8 mouse cellular contexts compared by ENCODE assay signal in genomic region chr10:80694159-80694938, GRCm38 (mm10). TPM values are rescaled to one million over a fixed set of nuclear protein-coding genes. Genes with fewer than 3 reads are reported as not detected.
DNase-seq lines count a peak whose midpoint lies in the region; ATAC-seq and TF ChIP-seq lines count a peak whose summit lies in the region.
"Had no signal": no experiment of that assay in that cellular context is flagged by ENCODE, and none has a peak within 500 bp of the region (broad histone marks: within the 10 kb centered on the region; RNA-seq: fewer than 3 reads in every experiment).

No protein-coding gene starts in this region.

- no peak overlapping the region for H3K4me2 ChIP-seq in intestine, postnatal 0 days (replicated peaks; ENCODE audit: low read depth)
- no peak overlapping the region for H3K4me2 ChIP-seq in intestine, embryonic 15.5 days (replicated peaks)
- no peak overlapping the region for H3K4me2 ChIP-seq in limb, embryonic 13.5 days (replicated peaks)
- no peak overlapping the region for H3K4me2 ChIP-seq in stomach, embryonic 16.5 days (ENCODE audit: low read depth, low read length)
- H3K4me2 ChIP-seq: heart, embryonic 12.5 days had no signal

- H3K9me3 ChIP-seq in intestine, postnatal 0 days (ENCODE audit: control insufficient read depth), result no peaks in the 10 kb centered on the region
- H3K9me3 ChIP-seq in intestine, embryonic 15.5 days, result no peaks in the 10 kb centered on the region
- H3K9me3 ChIP-seq in limb, embryonic 13.5 days, result no peaks in the 10 kb centered on the region
- no peaks in the 10 kb centered on the region for H3K9me3 ChIP-seq in stomach, embryonic 16.5 days (replicated peaks; ENCODE audit: control insufficient read depth, low read length)
- H3K9me3 ChIP-seq: heart, embryonic 12.5 days had no signal

- no peak for TF ChIP-seq POLR2A in spleen, adult 2 months (IDR thresholded peaks at IDR 0.05; ENCODE audit: low read depth, low read length)

- no peaks in the 10 kb centered on the region for H3K4me1 ChIP-seq in intestine, postnatal 0 days (replicated peaks; ENCODE audit: control insufficient read depth, insufficient read depth, low read length)
- peaks cover 16% of the 10 kb centered on the region; the same call in 1 of the 2 replicates for H3K4me1 ChIP-seq in intestine, embryonic 15.5 days (replicated peaks)
- peaks cover 66% of the 10 kb centered on the region; the same call in 1 of the 2 replicates for H3K4me1 ChIP-seq in spleen, adult 2 months (ENCODE audit: control insufficient read depth, insufficient read depth, insufficient read length)
- H3K4me1 ChIP-seq in limb, embryonic 13.5 days, result peaks cover 5% of the 10 kb centered on the region; the same call in 1 of the 2 replicates
- H3K4me1 ChIP-seq in stomach, embryonic 16.5 days (ENCODE audit: control insufficient read depth, insufficient read depth, low read length), result peaks cover 18% of the 10 kb centered on the region

- H3K36me3 ChIP-seq in intestine, postnatal 0 days (ENCODE audit: control insufficient read depth, insufficient read depth), result peaks cover 19% of the 10 kb centered on the region
- H3K36me3 ChIP-seq in intestine, embryonic 15.5 days, result peaks cover 13% of the 10 kb centered on the region; the same call in 1 of the 2 replicates
- H3K36me3 ChIP-seq in spleen, adult 2 months (ENCODE audit: control insufficient read depth, insufficient read depth, low read length), result peaks cover 22% of the 10 kb centered on the region
- H3K36me3 ChIP-seq in limb, embryonic 13.5 days, result peaks cover 72% of the 10 kb centered on the region
- H3K36me3 ChIP-seq in stomach, embryonic 16.5 days (ENCODE audit: control insufficient read depth, insufficient read depth, low read length), result peaks cover 6% of the 10 kb centered on the region; the same call in 1 of the 2 replicates

- peak overlapping the region; percentile 3; the same call in 1 of the 2 replicates for H3K27ac ChIP-seq in intestine, postnatal 0 days (ENCODE audit: low read depth, low read length)
- no peak overlapping the region for H3K27ac ChIP-seq in intestine, embryonic 15.5 days
- H3K27ac ChIP-seq in spleen, adult 2 months (ENCODE audit: insufficient read depth, low read length), result peak overlapping the region; percentile 99
- no peak overlapping the region for H3K27ac ChIP-seq in limb, embryonic 13.5 days
- H3K27ac ChIP-seq in stomach, embryonic 16.5 days (ENCODE audit: low read length), result peak overlapping the region; percentile 57; the same call in 1 of the 2 replicates

- 92% methylated on average over 13 of the region's 13 CpGs for WGBS in intestine, postnatal 0 days
- 89% methylated on average over 13 of the region's 13 CpGs for WGBS in intestine, embryonic 15.5 days
- WGBS in spleen, adult 2 months, result 56% methylated on average over 13 of the region's 13 CpGs
- 89% methylated on average over 13 of the region's 13 CpGs for WGBS in limb, embryonic 13.5 days
- WGBS in stomach, embryonic 16.5 days, result 87% methylated on average over 13 of the region's 13 CpGs

- no peak overlapping the region; the same call in 1 of the 2 replicates for H3K9ac ChIP-seq in intestine, postnatal 0 days (ENCODE audit: low read depth, low read length)
- no peak overlapping the region for H3K9ac ChIP-seq in intestine, embryonic 15.5 days
- H3K9ac ChIP-seq in limb, embryonic 13.5 days, result peak overlapping the region; percentile 25; the same call in 1 of the 2 replicates
- no peak overlapping the region for H3K9ac ChIP-seq in stomach, embryonic 16.5 days (ENCODE audit: low read length)
- H3K9ac ChIP-seq: heart, embryonic 12.5 days had no signal

- no peak overlapping the region for H3K4me3 ChIP-seq in intestine, postnatal 0 days (ENCODE audit: low read depth, low read length)
- H3K4me3 ChIP-seq in intestine, embryonic 15.5 days (replicated peaks), result no peak overlapping the region
- H3K4me3 ChIP-seq in spleen, adult 2 months (ENCODE audit: extremely low read depth, insufficient read depth, insufficient read length), result no peak overlapping the region
- no peak overlapping the region for H3K4me3 ChIP-seq in limb, embryonic 13.5 days
- H3K4me3 ChIP-seq in stomach, embryonic 16.5 days (replicated peaks; ENCODE audit: low read length), result no peak overlapping the region
- H3K4me3 ChIP-seq: heart, embryonic 12.5 days had no signal

- ATAC-seq in intestine, postnatal 0 days, result no peak
- ATAC-seq in intestine, embryonic 15.5 days, result no peak
- ATAC-seq in limb, embryonic 13.5 days (ENCODE audit: low FRiP score, low read depth), result no peak
- no peak for ATAC-seq in stomach, embryonic 16.5 days (ENCODE audit: insufficient read depth, low FRiP score)
- no peak for ATAC-seq in granulocyte monocyte progenitor cell, adult 5-6 weeks (replicated peaks; ENCODE audit: poor library complexity, severe bottlenecking)

- no peaks in the 10 kb centered on the region for H3K27me3 ChIP-seq in intestine, postnatal 0 days (replicated peaks; ENCODE audit: control insufficient read depth, insufficient read depth, low read length)
- no peaks in the 10 kb centered on the region for H3K27me3 ChIP-seq in intestine, embryonic 15.5 days (replicated peaks)
- H3K27me3 ChIP-seq in spleen, adult 2 months (ENCODE audit: control insufficient read depth, insufficient read depth, low read length), result no peaks in the 10 kb centered on the region
- H3K27me3 ChIP-seq in limb, embryonic 13.5 days, result no peaks in the 10 kb centered on the region
- H3K27me3 ChIP-seq in stomach, embryonic 16.5 days (ENCODE audit: control insufficient read depth, insufficient read depth, low read length), result no peaks in the 10 kb centered on the region
- H3K27me3 ChIP-seq: heart, embryonic 12.5 days had no signal

- TF ChIP-seq CTCF in intestine, postnatal 0 days (IDR thresholded peaks at IDR 0.05; ENCODE audit: low read depth), result no peak
- TF ChIP-seq CTCF in spleen, adult 2 months (IDR thresholded peaks at IDR 0.05; ENCODE audit: extremely low read depth, insufficient read depth, insufficient read length, insufficient replicate concordance), result no peak

- no peak for DNase-seq in spleen, adult 2 months (ENCODE audit: low read depth in 1 of 2, low spot score in 2 of 2)
- DNase-seq in spleen, postnatal 36 days (ENCODE audit: low spot score in 2 of 2), result no peak

RNA-seq across cellular contexts. Expression of gene Mob3a, which starts 7.4 kb away (rescaled TPM):
- 14.4 and 15.4 TPM in 2 replicates for polyA plus RNA-seq in intestine, postnatal 0 days (2015; fragmentation: Nextera tagmentation; extraction: Ambion mirVana)
- polyA plus RNA-seq in intestine, embryonic 15.5 days (2015; fragmentation: Nextera tagmentation; extraction: Ambion mirVana), result 40.4 and 43.0 TPM in 2 replicates
- 130 and 156 TPM in 2 replicates for polyA plus RNA-seq in spleen, adult 2 months (2012; rRNA removed)
- polyA plus RNA-seq in limb, embryonic 13.5 days (2015; fragmentation: Nextera tagmentation; extraction: Ambion mirVana), result 55.3 and 55.7 TPM in 2 replicates
- 51.6 and 57.5 TPM in 2 replicates for polyA plus RNA-seq in stomach, embryonic 16.5 days (2015; fragmentation: Nextera tagmentation; extraction: Ambion mirVana)
- total RNA-seq in granulocyte monocyte progenitor cell, adult 5-6 weeks (2014; fragmentation: Nextera tagmentation), result 34.1 and 37.2 TPM in 2 replicates
- total RNA-seq in granulocyte monocyte progenitor cell, adult 5-6 weeks (2017), result 34.2 and 59.8 TPM in 2 replicates

RNA-seq across cellular contexts. Expression of gene Izumo4, which starts 7.6 kb away (rescaled TPM):
- polyA plus RNA-seq in intestine, postnatal 0 days (2015; fragmentation: Nextera tagmentation; extraction: Ambion mirVana), result 12.2 and 14.4 TPM in 2 replicates
- polyA plus RNA-seq in intestine, embryonic 15.5 days (2015; fragmentation: Nextera tagmentation; extraction: Ambion mirVana), result 22.3 and 26.5 TPM in 2 replicates
- polyA plus RNA-seq in spleen, adult 2 months (2012; rRNA removed), result 49.0 and 60.8 TPM in 2 replicates
- polyA plus RNA-seq in limb, embryonic 13.5 days (2015; fragmentation: Nextera tagmentation; extraction: Ambion mirVana), result 24.2 and 25.6 TPM in 2 replicates
- polyA plus RNA-seq in stomach, embryonic 16.5 days (2015; fragmentation: Nextera tagmentation; extraction: Ambion mirVana), result 25.5 and 28.7 TPM in 2 replicates
- total RNA-seq in granulocyte monocyte progenitor cell, adult 5-6 weeks (2014; fragmentation: Nextera tagmentation), result 9.0 and 17.3 TPM in 2 replicates
- 7.1 and 7.8 TPM in 2 replicates for total RNA-seq in granulocyte monocyte progenitor cell, adult 5-6 weeks (2017)

RNA-seq across cellular contexts. Expression of gene Mknk2, which starts 16.4 kb away (rescaled TPM):
- 38.4 and 38.6 TPM in 2 replicates for polyA plus RNA-seq in intestine, postnatal 0 days (2015; fragmentation: Nextera tagmentation; extraction: Ambion mirVana)
- 68.8 and 73.0 TPM in 2 replicates for polyA plus RNA-seq in intestine, embryonic 15.5 days (2015; fragmentation: Nextera tagmentation; extraction: Ambion mirVana)
- 351 and 533 TPM in 2 replicates for polyA plus RNA-seq in spleen, adult 2 months (2012; rRNA removed)
- 86.1 and 87.8 TPM in 2 replicates for polyA plus RNA-seq in limb, embryonic 13.5 days (2015; fragmentation: Nextera tagmentation; extraction: Ambion mirVana)
- 42.8 and 45.1 TPM in 2 replicates for polyA plus RNA-seq in stomach, embryonic 16.5 days (2015; fragmentation: Nextera tagmentation; extraction: Ambion mirVana)
- total RNA-seq in granulocyte monocyte progenitor cell, adult 5-6 weeks (2014; fragmentation: Nextera tagmentation), result 49.2 and 63.3 TPM in 2 replicates
- 37.7 and 58.0 TPM in 2 replicates for total RNA-seq in granulocyte monocyte progenitor cell, adult 5-6 weeks (2017)

RNA-seq across cellular contexts. Expression of gene Btbd2, which starts 37.5 kb away (rescaled TPM):
- 21.5 and 23.5 TPM in 2 replicates for polyA plus RNA-seq in intestine, postnatal 0 days (2015; fragmentation: Nextera tagmentation; extraction: Ambion mirVana)
- 54.9 and 62.4 TPM in 2 replicates for polyA plus RNA-seq in intestine, embryonic 15.5 days (2015; fragmentation: Nextera tagmentation; extraction: Ambion mirVana)
- polyA plus RNA-seq in spleen, adult 2 months (2012; rRNA removed), result 49.5 and 66.1 TPM in 2 replicates
- 77.8 and 83.5 TPM in 2 replicates for polyA plus RNA-seq in limb, embryonic 13.5 days (2015; fragmentation: Nextera tagmentation; extraction: Ambion mirVana)
- 11.5 and 12.7 TPM in 2 replicates for polyA plus RNA-seq in stomach, embryonic 16.5 days (2015; fragmentation: Nextera tagmentation; extraction: Ambion mirVana)
- 26.1 and 34.6 TPM in 2 replicates for total RNA-seq in granulocyte monocyte progenitor cell, adult 5-6 weeks (2014; fragmentation: Nextera tagmentation)
- total RNA-seq in granulocyte monocyte progenitor cell, adult 5-6 weeks (2017), result 13.3 and 34.8 TPM in 2 replicates

RNA-seq across cellular contexts. Expression of gene Ap3d1, which starts 47.7 kb away (rescaled TPM):
- 41.3 and 49.5 TPM in 2 replicates for polyA plus RNA-seq in intestine, postnatal 0 days (2015; fragmentation: Nextera tagmentation; extraction: Ambion mirVana)
- 70.5 and 71.4 TPM in 2 replicates for polyA plus RNA-seq in intestine, embryonic 15.5 days (2015; fragmentation: Nextera tagmentation; extraction: Ambion mirVana)
- polyA plus RNA-seq in spleen, adult 2 months (2012; rRNA removed), result 92.5 and 111 TPM in 2 replicates
- 74.5 and 80.0 TPM in 2 replicates for polyA plus RNA-seq in limb, embryonic 13.5 days (2015; fragmentation: Nextera tagmentation; extraction: Ambion mirVana)
- polyA plus RNA-seq in stomach, embryonic 16.5 days (2015; fragmentation: Nextera tagmentation; extraction: Ambion mirVana), result 62.5 and 66.3 TPM in 2 replicates
- 43.2 and 47.8 TPM in 2 replicates for total RNA-seq in granulocyte monocyte progenitor cell, adult 5-6 weeks (2014; fragmentation: Nextera tagmentation)
- 34.5 and 42.2 TPM in 2 replicates for total RNA-seq in granulocyte monocyte progenitor cell, adult 5-6 weeks (2017)

Comparison
In these comparisons a context has a peak if more than half of its experiments do, and no peak if none do; other contexts are left out.
1. H3K27ac ChIP-seq: peak in intestine, postnatal 0 days (single experiment), spleen, adult 2 months (single experiment) and stomach, embryonic 16.5 days (single experiment); none in intestine, embryonic 15.5 days (single experiment) and limb, embryonic 13.5 days (single experiment).